Mouse (Mus musculus): Measurements from ENCODE around the gene Map10. TPM values are rescaled to one million over a fixed set of nuclear protein-coding genes. Genes with fewer than 3 reads are reported as not detected.

Gene Map10
- polyA plus RNA-seq, 1 experiment from 2014 or later = 5.4 TPM

DNA sequence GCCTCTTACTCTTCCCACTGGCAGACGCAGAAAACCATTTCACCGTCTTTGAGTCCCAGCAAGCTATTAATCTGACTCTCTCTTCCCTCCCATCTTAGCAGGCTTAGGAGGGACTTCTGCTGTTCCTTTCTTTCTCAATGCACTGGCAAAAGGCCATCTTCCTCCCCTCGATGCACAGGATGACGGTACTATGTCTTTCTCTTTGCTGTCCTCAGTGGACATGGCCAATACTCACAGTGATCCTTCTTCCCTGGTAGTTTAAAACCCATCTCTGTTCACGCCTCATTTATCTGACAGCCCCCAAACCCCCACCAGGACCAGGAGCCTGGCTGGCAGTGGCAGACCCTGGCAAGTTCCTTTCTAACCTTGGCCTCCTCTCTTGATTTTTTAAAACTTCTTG, 22.8 kb downstream of the Map10 start:
- H3K36me3 ChIP-seq (ENCODE audit: control insufficient read depth, insufficient read depth, low read length) = no peaks in the 10 kb centered on the region
- H3K4me2 ChIP-seq (ENCODE audit: low read length) = no peak overlapping the region
- H3K4me3 ChIP-seq (ENCODE audit: low read depth, low read length) = no peak overlapping the region
- no peaks in the 10 kb centered on the region for H3K27me3 ChIP-seq (replicated peaks; ENCODE audit: control insufficient read depth, insufficient read depth, low read length)
- H3K27ac ChIP-seq (ENCODE audit: low read depth) = no peak overlapping the region
- H3K9me3 ChIP-seq (ENCODE audit: control insufficient read depth, low read length) = no peaks in the 10 kb centered on the region
- 45% methylated on average over 5 of the region's 5 CpGs for WGBS
- ATAC-seq (replicated peaks; ENCODE audit: low FRiP score, low TSS enrichment, low read depth) = no peak
- H3K9ac ChIP-seq (ENCODE audit: low read length) = no peak overlapping the region
- H3K4me1 ChIP-seq (replicated peaks; ENCODE audit: control insufficient read depth, insufficient read depth, low read length) = no peaks in the 10 kb centered on the region
- DNase-seq (ENCODE audit: low spot score) = no peak

DNA sequence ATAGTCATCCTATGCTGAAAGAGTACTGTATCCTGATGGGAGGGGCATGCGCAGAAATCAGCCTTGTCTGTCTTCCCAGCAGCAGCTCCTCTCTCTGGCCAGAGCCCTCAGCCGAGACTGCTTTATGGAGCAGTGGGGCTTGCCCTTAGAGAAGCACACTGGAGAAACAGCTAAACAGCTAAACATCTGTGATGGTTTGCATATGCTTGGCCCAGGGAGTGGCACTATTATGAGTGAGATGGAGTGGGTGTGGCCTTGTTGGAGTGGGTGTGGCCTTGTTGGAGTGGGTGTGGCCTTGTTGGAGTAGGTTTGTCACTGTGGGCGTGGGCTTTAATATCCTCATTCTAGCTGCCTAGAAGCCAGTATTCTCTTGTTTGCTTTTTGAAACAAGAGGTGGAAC, 23.6 kb downstream of the Map10 start:
- Histone ChIP-seq H3K9me3 (ENCODE audit: control insufficient read depth, low read length) (no peaks in the 10 kb centered on the region), H3K4me3 (ENCODE audit: low read depth, low read length) (no peak overlapping the region), H3K27me3 (replicated peaks; ENCODE audit: control insufficient read depth, insufficient read depth, low read length) (no peaks in the 10 kb centered on the region), H3K27ac (ENCODE audit: low read depth) (no peak overlapping the region), H3K4me1 (replicated peaks; ENCODE audit: control insufficient read depth, insufficient read depth, low read length) (no peaks in the 10 kb centered on the region), H3K4me2 (ENCODE audit: low read length) (no peak overlapping the region), H3K36me3 (ENCODE audit: control insufficient read depth, insufficient read depth, low read length) (no peaks in the 10 kb centered on the region), H3K9ac (ENCODE audit: low read length) (no peak overlapping the region)
- WGBS = 80% methylated on average over 3 of the region's 3 CpGs
- ATAC-seq (replicated peaks; ENCODE audit: low FRiP score, low TSS enrichment, low read depth) (no peak), DNase-seq (ENCODE audit: low spot score) (no peak)

DNA sequence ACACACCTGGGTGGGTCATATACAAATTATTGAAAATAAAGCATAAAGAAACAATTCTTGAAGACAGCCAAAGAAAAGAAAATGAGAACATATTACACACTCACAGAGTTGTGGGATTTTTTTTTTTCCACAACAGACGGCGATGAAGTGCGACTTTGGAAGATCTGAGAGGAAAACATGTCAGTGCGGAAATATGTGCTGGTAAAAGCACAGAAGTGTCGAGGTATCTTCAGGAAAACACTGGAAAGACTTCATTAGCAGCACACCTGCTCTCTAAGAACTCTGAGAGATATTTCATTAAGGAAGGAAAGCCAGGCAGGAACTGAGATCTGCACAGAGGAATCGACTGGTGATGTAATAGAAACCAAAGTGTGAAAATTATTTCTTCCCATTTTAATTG, 26.3 kb downstream of the Map10 start:
- DNase-seq (ENCODE audit: low spot score) (no peak), ATAC-seq (replicated peaks; ENCODE audit: low FRiP score, low TSS enrichment, low read depth) (no peak)
- no peaks in the 10 kb centered on the region for H3K4me1 ChIP-seq (replicated peaks; ENCODE audit: control insufficient read depth, insufficient read depth, low read length)
- H3K9me3 ChIP-seq (ENCODE audit: control insufficient read depth, low read length) = no peaks in the 10 kb centered on the region
- H3K27ac ChIP-seq (ENCODE audit: low read depth) = no peak overlapping the region
- no peaks in the 10 kb centered on the region for H3K27me3 ChIP-seq (replicated peaks; ENCODE audit: control insufficient read depth, insufficient read depth, low read length)
- H3K4me3 ChIP-seq (ENCODE audit: low read depth, low read length) = no peak overlapping the region
- H3K9ac ChIP-seq (ENCODE audit: low read length) = no peak overlapping the region
- no peak overlapping the region for H3K4me2 ChIP-seq (ENCODE audit: low read length)
- no peaks in the 10 kb centered on the region for H3K36me3 ChIP-seq (ENCODE audit: control insufficient read depth, insufficient read depth, low read length)
- WGBS = 87% methylated on average over 6 of the region's 6 CpGs

GRCm38 (mm10) chr8:125699391-125700025, 29.9 kb downstream of the Map10 start:
- ATAC-seq (replicated peaks; ENCODE audit: low FRiP score, low TSS enrichment, low read depth) = no peak
- WGBS = 73% methylated on average over 6 of the region's 6 CpGs
- Histone ChIP-seq H3K9ac (ENCODE audit: low read length) (no peak overlapping the region), H3K27me3 (replicated peaks; ENCODE audit: control insufficient read depth, insufficient read depth, low read length) (no peaks in the 10 kb centered on the region), H3K4me1 (replicated peaks; ENCODE audit: control insufficient read depth, insufficient read depth, low read length) (no peaks in the 10 kb centered on the region), H3K9me3 (ENCODE audit: control insufficient read depth, low read length) (no peaks in the 10 kb centered on the region), H3K36me3 (ENCODE audit: control insufficient read depth, insufficient read depth, low read length) (no peaks in the 10 kb centered on the region), H3K4me3 (ENCODE audit: low read depth, low read length) (no peak overlapping the region), H3K4me2 (ENCODE audit: low read length) (no peak overlapping the region), H3K27ac (ENCODE audit: low read depth) (no peak overlapping the region)
- DNase-seq (ENCODE audit: low spot score) = no peak

DNA sequence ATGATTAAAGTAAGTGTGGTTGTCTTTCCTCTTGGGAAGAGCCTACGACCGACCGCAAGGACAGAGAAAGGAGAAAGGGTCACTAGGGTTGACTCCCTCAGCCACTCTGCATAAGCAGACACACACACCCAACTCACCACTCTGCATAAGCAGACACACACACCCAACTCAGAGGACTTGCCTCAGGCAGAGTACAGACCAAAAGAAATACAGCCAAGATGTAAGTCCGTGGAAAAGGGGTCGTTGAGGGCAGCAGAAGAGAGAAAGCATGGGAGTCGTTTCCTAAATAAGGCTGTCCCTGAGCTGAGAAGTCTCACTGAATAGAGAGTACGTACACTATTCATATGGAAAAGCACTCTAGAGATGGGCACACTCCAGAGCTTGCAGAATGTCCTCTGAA, 30.8 kb downstream of the Map10 start:
- Histone ChIP-seq H3K9me3 (ENCODE audit: control insufficient read depth, low read length) (no peaks in the 10 kb centered on the region), H3K4me2 (ENCODE audit: low read length) (no peak overlapping the region), H3K9ac (ENCODE audit: low read length) (no peak overlapping the region), H3K4me3 (ENCODE audit: low read depth, low read length) (no peak overlapping the region), H3K4me1 (replicated peaks; ENCODE audit: control insufficient read depth, insufficient read depth, low read length) (no peaks in the 10 kb centered on the region), H3K27ac (ENCODE audit: low read depth) (no peak overlapping the region), H3K36me3 (ENCODE audit: control insufficient read depth, insufficient read depth, low read length) (no peaks in the 10 kb centered on the region), H3K27me3 (replicated peaks; ENCODE audit: control insufficient read depth, insufficient read depth, low read length) (no peaks in the 10 kb centered on the region)
- ATAC-seq (replicated peaks; ENCODE audit: low FRiP score, low TSS enrichment, low read depth) = no peak
- WGBS = 59% methylated on average over 7 of the region's 7 CpGs
- no peak for DNase-seq (ENCODE audit: low spot score)

DNA sequence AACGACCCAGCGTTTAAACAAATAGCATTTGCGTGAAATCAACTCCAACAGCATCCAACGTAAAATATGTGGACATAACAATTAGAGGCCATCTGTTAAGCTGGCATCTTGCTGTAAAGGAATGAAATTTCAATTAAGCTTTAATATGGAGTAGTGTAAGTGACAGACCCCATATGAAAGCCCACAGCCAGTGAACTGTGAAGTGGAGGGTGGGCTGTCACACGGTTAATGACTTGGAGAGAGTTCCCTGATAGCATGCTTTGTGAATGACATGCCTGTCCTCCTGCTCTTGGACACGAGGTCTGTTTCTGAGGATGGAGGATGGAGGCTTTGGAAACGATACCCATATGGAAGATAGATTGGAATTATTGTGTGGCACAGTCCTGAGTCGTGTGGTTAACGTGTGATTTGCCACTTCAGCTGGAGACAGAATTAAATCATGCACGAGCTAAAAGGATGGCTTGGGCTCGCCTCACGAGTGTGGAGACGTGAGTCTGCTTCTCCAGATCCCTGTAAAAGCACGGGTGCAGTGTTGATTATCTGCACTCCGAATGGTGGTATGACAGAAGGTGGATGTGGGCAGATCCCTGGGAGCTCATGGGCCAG, 33.4 kb downstream of the Map10 start:
- Histone ChIP-seq H3K27ac (ENCODE audit: low read depth) (no peak overlapping the region), H3K4me3 (ENCODE audit: low read depth, low read length) (no peak overlapping the region), H3K4me1 (replicated peaks; ENCODE audit: control insufficient read depth, insufficient read depth, low read length) (no peaks in the 10 kb centered on the region), H3K9me3 (ENCODE audit: control insufficient read depth, low read length) (no peaks in the 10 kb centered on the region), H3K36me3 (ENCODE audit: control insufficient read depth, insufficient read depth, low read length) (no peaks in the 10 kb centered on the region), H3K9ac (ENCODE audit: low read length) (no peak overlapping the region), H3K27me3 (replicated peaks; ENCODE audit: control insufficient read depth, insufficient read depth, low read length) (no peaks in the 10 kb centered on the region), H3K4me2 (ENCODE audit: low read length) (no peak overlapping the region)
- no peak for ATAC-seq (replicated peaks; ENCODE audit: low FRiP score, low TSS enrichment, low read depth)
- DNase-seq (ENCODE audit: low spot score) = no peak
- 79% methylated on average over 15 of the region's 15 CpGs for WGBS

DNA sequence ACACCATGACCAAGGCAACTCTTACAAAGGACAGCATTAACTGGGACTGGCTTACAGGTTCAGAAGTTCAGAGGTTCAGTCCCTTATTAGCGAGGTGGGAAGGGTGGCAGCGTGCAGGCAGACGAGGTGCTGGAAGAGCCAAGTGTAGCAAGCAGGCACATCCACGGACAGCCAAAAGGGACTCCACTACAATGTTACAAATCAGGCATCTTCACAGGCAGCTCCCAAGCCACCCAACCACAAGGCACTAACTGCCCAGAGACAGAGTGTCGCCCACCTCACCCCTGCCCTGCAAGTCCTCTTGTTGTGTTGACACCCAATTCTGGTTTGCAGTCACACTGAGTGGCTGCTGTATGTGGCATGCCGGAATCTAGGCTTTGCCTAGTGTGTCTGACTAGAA, 34.8 kb downstream of the Map10 start:
- no peaks in the 10 kb centered on the region for H3K36me3 ChIP-seq (ENCODE audit: control insufficient read depth, insufficient read depth, low read length)
- H3K27ac ChIP-seq (ENCODE audit: low read depth) = no peak overlapping the region
- WGBS = 88% methylated on average over 6 of the region's 6 CpGs
- no peak overlapping the region for H3K4me2 ChIP-seq (ENCODE audit: low read length)
- H3K9me3 ChIP-seq (ENCODE audit: control insufficient read depth, low read length) = no peaks in the 10 kb centered on the region
- H3K4me1 ChIP-seq (replicated peaks; ENCODE audit: control insufficient read depth, insufficient read depth, low read length) = no peaks in the 10 kb centered on the region
- no peak for DNase-seq (ENCODE audit: low spot score)
- no peak for ATAC-seq (replicated peaks; ENCODE audit: low FRiP score, low TSS enrichment, low read depth)
- no peak overlapping the region for H3K9ac ChIP-seq (ENCODE audit: low read length)
- H3K4me3 ChIP-seq (ENCODE audit: low read depth, low read length) = no peak overlapping the region
- H3K27me3 ChIP-seq (replicated peaks; ENCODE audit: control insufficient read depth, insufficient read depth, low read length) = no peaks in the 10 kb centered on the region

DNA sequence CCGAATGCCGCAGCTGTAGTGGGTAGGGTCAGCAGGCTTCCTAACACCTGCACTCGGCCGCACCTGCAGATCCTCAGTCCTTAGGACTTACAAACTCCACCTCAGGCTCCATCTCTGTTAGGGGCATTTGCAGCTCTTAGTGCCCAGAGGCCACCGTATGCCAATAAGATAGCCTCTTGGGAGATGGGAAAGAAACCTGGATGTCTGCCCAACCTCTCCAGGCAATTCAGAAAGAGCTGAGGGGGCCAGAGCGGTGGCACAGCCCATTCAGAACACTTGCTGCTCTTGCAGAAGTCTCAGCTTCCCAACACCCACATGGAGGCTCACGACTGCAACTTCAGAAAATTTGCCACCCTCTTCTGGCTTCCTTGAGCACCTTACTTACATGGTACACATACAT, 36.2 kb downstream of the Map10 start:
- no peak for ATAC-seq (replicated peaks; ENCODE audit: low FRiP score, low TSS enrichment, low read depth)
- no peaks in the 10 kb centered on the region for H3K4me1 ChIP-seq (replicated peaks; ENCODE audit: control insufficient read depth, insufficient read depth, low read length)
- H3K27ac ChIP-seq (ENCODE audit: low read depth) = no peak overlapping the region
- no peak overlapping the region for H3K4me3 ChIP-seq (ENCODE audit: low read depth, low read length)
- 87% methylated on average over 7 of the region's 7 CpGs for WGBS
- DNase-seq (ENCODE audit: low spot score) = no peak
- H3K9me3 ChIP-seq (ENCODE audit: control insufficient read depth, low read length) = no peaks in the 10 kb centered on the region
- H3K9ac ChIP-seq (ENCODE audit: low read length) = no peak overlapping the region
- no peaks in the 10 kb centered on the region for H3K27me3 ChIP-seq (replicated peaks; ENCODE audit: control insufficient read depth, insufficient read depth, low read length)
- no peaks in the 10 kb centered on the region for H3K36me3 ChIP-seq (ENCODE audit: control insufficient read depth, insufficient read depth, low read length)
- H3K4me2 ChIP-seq (ENCODE audit: low read length) = no peak overlapping the region

- H3K27ac ChIP-seq (ENCODE audit: low read depth) = no peak overlapping the region
- H3K4me2 ChIP-seq (ENCODE audit: low read length) = no peak overlapping the region
- 87% methylated on average over 5 of the region's 5 CpGs for WGBS
- ATAC-seq (replicated peaks; ENCODE audit: low FRiP score, low TSS enrichment, low read depth) (no peak), DNase-seq (ENCODE audit: low spot score) (no peak)
- H3K36me3 ChIP-seq (ENCODE audit: control insufficient read depth, insufficient read depth, low read length) = no peaks in the 10 kb centered on the region
- H3K9ac ChIP-seq (ENCODE audit: low read length) = no peak overlapping the region
- no peak overlapping the region for H3K4me3 ChIP-seq (ENCODE audit: low read depth, low read length)
- no peaks in the 10 kb centered on the region for H3K9me3 ChIP-seq (ENCODE audit: control insufficient read depth, low read length)
- H3K27me3 ChIP-seq (replicated peaks; ENCODE audit: control insufficient read depth, insufficient read depth, low read length) = no peaks in the 10 kb centered on the region
- H3K4me1 ChIP-seq (replicated peaks; ENCODE audit: control insufficient read depth, insufficient read depth, low read length) = no peaks in the 10 kb centered on the region
These were observed 39.6 kb downstream of the Map10 start for GRCm38 (mm10) chr8:125709171-125709570.
